Mouse (Mus musculus) bone marrow macrophage, adult 2 months (primary cell): Measurements from ENCODE around the gene Slc25a19.

Source experiments
- CTCF ChIP-seq: IDR thresholded peaks from 2 replicates; pipeline ENCODE4 v1.5.1; 2012; ENCODE audit warnings: low read depth, mild to moderate bottlenecking, low read length, moderate library complexity
- POLR2A ChIP-seq: IDR thresholded peaks from 2 replicates; pipeline ENCODE4 v1.6.1; 2012; ENCODE audit warnings: mild to moderate bottlenecking, low read depth, low read length, borderline replicate concordance

GRCm38 (mm10) chr11:115601174-115601573 is 26.9 kb downstream of the Slc25a19 start:
- TF ChIP-seq CTCF, result no peak
- TF ChIP-seq POLR2A, result no peak
